ENCODE assay signal across 15 mouse cellular contexts in the genomic region with DNA sequence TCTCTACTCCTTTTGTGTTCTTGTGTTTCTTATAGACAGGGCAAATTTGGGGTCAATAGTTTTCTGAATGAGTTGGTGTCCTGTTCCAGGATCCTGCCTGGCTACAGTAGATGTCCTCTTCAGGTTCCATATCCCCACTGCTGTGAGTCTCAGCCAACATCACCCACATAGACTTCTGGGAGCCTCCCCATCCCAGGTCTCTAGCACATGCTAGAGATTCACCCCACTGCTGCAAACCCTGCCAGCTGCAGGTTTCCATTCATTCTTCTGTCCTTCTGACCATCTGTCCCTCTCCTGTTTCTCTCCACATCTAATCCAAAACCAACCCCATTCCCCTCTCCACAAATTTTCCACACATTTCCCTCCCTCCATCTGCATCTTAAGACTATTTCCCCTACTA.
"Had no signal": no experiment of that assay in that cellular context is flagged by ENCODE, and none has a peak within 500 bp of the region (broad histone marks: within the 10 kb centered on the region; RNA-seq: fewer than 3 reads in every experiment).

No protein-coding gene starts in this region.

- H3K4me1 ChIP-seq: liver, embryonic 13.5 days; midbrain, embryonic 12.5 days; midbrain, embryonic 15.5 days; neural tube, embryonic 12.5 days; neural tube, embryonic 15.5 days; stomach, embryonic 15.5 days had no signal

- H3K27me3 ChIP-seq: liver, embryonic 13.5 days; midbrain, embryonic 12.5 days; midbrain, embryonic 15.5 days; neural tube, embryonic 12.5 days; neural tube, embryonic 15.5 days; stomach, embryonic 15.5 days had no signal

- H3K27ac ChIP-seq: liver, embryonic 13.5 days; macrophage; midbrain, embryonic 12.5 days; midbrain, embryonic 15.5 days; neural tube, embryonic 12.5 days; neural tube, embryonic 15.5 days; stomach, embryonic 15.5 days had no signal

- H3K4me3 ChIP-seq: liver, embryonic 13.5 days; midbrain, embryonic 12.5 days; midbrain, embryonic 15.5 days; neural tube, embryonic 12.5 days; neural tube, embryonic 15.5 days; stomach, embryonic 15.5 days had no signal

- DNase-seq: kidney, postnatal 14 days; kidney, postnatal 4 days; liver, embryonic 13.5 days; lung, adult 2 months; lung, postnatal 14 days; right cerebral cortex, adult 18-20 months; right cerebral cortex, postnatal 14 days; right cerebral cortex, postnatal 4 days; thymus, postnatal 4 days had no signal
